Mouse (Mus musculus) embryonic facial prominence, embryonic 12.5 days (tissue): ENCODE data around the gene Tagln. TPM values are rescaled to one million over a fixed set of nuclear protein-coding genes. Genes with fewer than 3 reads are reported as not detected.

Source experiments
- ATAC-seq: fragments of 200-750 bp; cut with Nextera tagmentation; 2 replicates; pipeline ENCODE4 v1.8.0; 2017; ENCODE audit not compliant: insufficient number of reproducible peaks, insufficient read depth, low FRiP score, low TSS enrichment
- H3K27ac ChIP-seq: fragments of 300-500 bp; sonication (generic); 2 replicates; pipeline ENCODE4 v1.5.1; 2016; ENCODE audit warnings: mild to moderate bottlenecking
- H3K27me3 ChIP-seq: fragments of 300-500 bp; sonication (generic); 2 replicates; pipeline ENCODE4 v1.6.1; 2016; ENCODE audit warnings: mild to moderate bottlenecking, moderate library complexity
- H3K36me3 ChIP-seq: fragments of 300-500 bp; sonication (generic); 2 replicates; pipeline ENCODE4 v1.6.1; 2016; ENCODE audit warnings: mild to moderate bottlenecking
- H3K4me1 ChIP-seq: fragments of 300-500 bp; sonication (generic); 2 replicates; pipeline ENCODE4 v1.6.1; 2016
- H3K4me2 ChIP-seq: fragments of 300-500 bp; sonication (generic); replicated peaks from 2 replicates; pipeline ENCODE4 v1.6.1; 2016; ENCODE audit warnings: mild to moderate bottlenecking, moderate library complexity
- H3K4me3 ChIP-seq: fragments of 300-500 bp; sonication (generic); 2 replicates; pipeline ENCODE4 v1.5.1; 2016; ENCODE audit warnings: mild to moderate bottlenecking
- H3K9ac ChIP-seq: fragments of 300-500 bp; sonication (generic); 2 replicates; pipeline ENCODE4 v1.6.1; 2016; ENCODE audit warnings: mild to moderate bottlenecking, moderate library complexity
- H3K9me3 ChIP-seq: fragments of 300-500 bp; sonication (generic); 2 replicates; pipeline ENCODE4 v1.6.1; 2016; ENCODE audit warnings: mild to moderate bottlenecking, moderate library complexity
- WGBS: fragments of 180-500 bp; shearing (Covaris S2); methylation state at CpG from one replicate; pipeline ENCODE4 v1.1.7; 2016; 5-methylcytosine and 5-hydroxymethylcytosine counted together
- polyA plus RNA-seq: library from polyadenylated mRNA; unstranded; fragments of >200 nt; fragmentation: Nextera tagmentation; extraction: Ambion mirVana; gene quantifications from 2 replicates; pipeline ENCODE4 v1.2.1, GENCODE M21; 2016

The Tagln gene
- 14.1 and 16.4 TPM in 2 replicates for polyA plus RNA-seq

DNA sequence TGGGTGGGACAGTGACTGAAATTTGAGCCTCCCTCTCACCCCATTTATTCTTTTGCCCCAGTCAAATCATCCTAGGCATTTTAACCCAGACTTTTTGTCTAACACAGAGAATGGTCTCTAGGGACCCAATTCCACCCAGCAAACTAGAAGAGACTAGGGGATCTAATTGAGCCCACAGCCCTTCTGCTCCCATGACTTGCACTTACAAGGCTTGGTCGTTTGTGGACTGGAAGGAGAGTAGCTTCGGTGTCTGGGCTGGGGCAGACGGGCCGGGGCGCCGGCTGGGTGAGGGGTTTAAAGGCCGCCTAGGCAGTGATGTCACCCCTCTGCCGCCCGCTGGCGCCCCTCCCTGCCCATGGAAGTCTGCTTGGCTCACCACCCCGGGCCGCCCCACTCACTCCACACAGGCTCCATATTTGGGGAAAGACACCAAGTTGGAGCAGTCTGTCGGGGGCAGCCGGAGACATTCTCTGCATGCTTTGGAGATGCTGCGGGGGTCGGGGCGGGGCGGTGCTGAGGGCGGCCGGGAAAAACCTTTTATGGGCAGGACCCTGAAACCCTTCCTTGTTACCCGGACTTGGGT lies at the start of gene Tagln:
Gene Tagln, minus strand, starts transcription at position 431 of the 583 bp plus-strand sequence.
- H3K36me3 ChIP-seq: peaks cover 39% of the 10 kb centered on the region
- H3K4me3 ChIP-seq: peak within 1 kb of the TSS; percentile 20
- no peaks in the 10 kb centered on the region for H3K9me3 ChIP-seq
- H3K27ac ChIP-seq: no peak within 1 kb of the TSS
- H3K9ac ChIP-seq: peak within 1 kb of the TSS; percentile 21; the same call in 1 of the 2 replicates
- peak within 1 kb of the TSS; percentile 48 for H3K4me2 ChIP-seq
- peaks cover 16% of the 10 kb centered on the region; the same call in 1 of the 2 replicates for H3K4me1 ChIP-seq
- 11% methylated on average over 21 of the region's 21 CpGs for WGBS
- H3K27me3 ChIP-seq: no peaks in the 10 kb centered on the region; the same call in 1 of the 2 replicates
- no peak for ATAC-seq

DNA sequence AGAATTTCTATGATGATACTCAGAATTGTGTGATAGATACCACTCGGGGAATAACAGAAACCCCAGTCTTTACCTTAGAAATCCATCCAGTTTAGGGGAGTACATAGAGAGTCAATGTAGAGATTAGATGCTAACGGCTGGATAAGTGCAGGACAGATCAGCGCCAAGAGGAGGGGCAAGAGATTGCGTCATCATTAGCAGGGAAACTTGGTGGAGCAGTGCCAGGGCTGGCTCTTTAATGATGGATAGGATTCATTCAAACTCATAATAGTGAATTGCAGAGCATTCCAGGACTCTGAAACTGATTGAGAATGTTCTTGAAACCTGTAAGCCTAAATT lies 49.3 kb upstream of the Tagln start:
- peak overlapping the region; percentile 89 for H3K4me2 ChIP-seq
- H3K9ac ChIP-seq: peak overlapping the region; percentile 99
- H3K36me3 ChIP-seq: no peaks in the 10 kb centered on the region
- peaks cover 19% of the 10 kb centered on the region for H3K4me1 ChIP-seq
- H3K27ac ChIP-seq: peak overlapping the region; percentile 96
- WGBS: 0% methylated on average over 4 of the region's 4 CpGs
- H3K9me3 ChIP-seq: no peaks in the 10 kb centered on the region
- no peaks in the 10 kb centered on the region for H3K27me3 ChIP-seq
- ATAC-seq: no peak
- H3K4me3 ChIP-seq: peak overlapping the region; percentile 98

DNA sequence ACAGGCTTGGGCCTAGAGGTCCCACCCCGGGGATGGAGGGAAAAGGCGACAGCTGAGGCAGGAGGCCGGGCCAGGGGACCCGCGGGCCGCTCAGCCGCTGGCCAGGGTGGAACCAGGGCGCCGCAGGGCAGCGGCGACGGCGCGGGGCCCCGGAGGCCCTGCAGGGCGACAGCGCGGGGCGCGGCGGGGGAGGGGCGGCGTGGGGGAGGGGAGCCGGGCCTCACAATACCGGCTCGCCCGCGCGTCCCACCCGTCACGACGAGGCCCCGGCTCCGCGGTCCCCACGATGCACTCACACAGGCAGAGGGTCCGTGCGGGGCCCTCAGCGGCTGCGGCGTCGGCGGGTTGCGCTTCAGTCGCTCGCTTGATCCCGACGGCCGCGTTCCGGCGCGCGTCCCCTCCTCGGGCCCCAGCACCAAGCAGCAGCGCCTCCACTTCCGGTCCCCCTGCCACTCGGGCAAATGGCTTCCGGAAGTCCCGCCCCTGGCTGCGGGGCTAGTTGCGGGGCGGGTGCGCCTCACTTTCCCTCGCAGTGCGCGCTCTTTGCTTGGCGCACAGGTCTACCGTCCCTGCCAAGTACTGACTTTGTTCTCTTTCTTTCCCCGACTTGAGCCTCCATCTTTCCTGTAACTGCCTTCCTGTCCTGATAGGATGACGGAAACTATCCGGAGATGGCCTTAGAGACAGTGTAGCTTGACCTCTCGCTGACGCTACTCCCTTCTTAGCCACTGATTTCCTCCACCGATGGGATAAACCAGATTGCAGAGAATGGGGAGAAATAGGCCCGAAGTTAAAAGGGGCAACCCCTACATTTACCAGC lies 48.8 kb upstream of the Tagln start:
- H3K36me3 ChIP-seq: no peaks in the 10 kb centered on the region
- under 1% methylated on average over 74 of the region's 76 CpGs for WGBS
- peak; percentile 87 for ATAC-seq

DNA sequence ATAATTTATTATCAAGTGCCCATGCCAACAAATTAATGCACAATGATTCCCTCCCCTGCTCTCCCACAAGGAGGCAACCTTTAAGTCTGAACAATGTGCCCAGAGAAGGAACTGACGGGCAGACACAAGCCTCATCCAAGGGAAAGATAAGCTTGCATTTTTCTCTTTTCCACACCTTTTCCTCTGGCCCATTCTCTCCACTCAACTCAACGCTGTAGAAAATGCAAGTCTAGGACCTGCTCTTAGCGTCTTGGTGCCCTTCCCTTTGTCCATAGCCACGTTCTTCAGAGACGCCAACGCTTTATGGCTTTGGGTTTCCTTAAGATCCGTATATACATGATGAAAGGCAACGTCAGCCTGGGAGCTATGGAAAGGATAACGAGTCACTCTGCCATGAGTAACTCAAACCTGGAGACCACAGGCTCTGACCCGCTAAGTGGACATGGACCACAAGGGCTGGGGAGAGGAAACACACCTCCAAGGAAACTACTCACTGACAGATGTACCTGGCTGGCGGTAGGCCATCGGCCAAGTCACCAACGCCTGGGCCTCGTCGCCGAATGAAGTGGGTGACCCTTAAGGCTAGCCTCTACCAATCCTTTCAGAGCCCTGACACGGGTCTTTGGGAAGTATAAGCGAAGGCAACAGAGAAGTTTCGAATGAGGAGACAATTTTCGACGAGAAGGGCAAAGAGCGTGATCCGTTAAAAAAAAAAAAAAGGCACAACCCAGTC lies 48.0 kb upstream of the Tagln start:
- peak overlapping the region; percentile 99 for H3K9ac ChIP-seq
- ATAC-seq: no peak
- no peaks in the 10 kb centered on the region for H3K27me3 ChIP-seq
- peak overlapping the region; percentile 96 for H3K27ac ChIP-seq
- peaks cover 19% of the 10 kb centered on the region for H3K4me1 ChIP-seq
- no peaks in the 10 kb centered on the region for H3K36me3 ChIP-seq
- no peaks in the 10 kb centered on the region for H3K9me3 ChIP-seq
- H3K4me3 ChIP-seq: peak overlapping the region; percentile 98
- 2% methylated on average over 23 of the region's 23 CpGs for WGBS
- H3K4me2 ChIP-seq: peak overlapping the region; percentile 89

More for the DNA sequence above, 48.8 kb upstream of the Tagln start:
- no peaks in the 10 kb centered on the region for H3K9me3 ChIP-seq
- peak overlapping the region; percentile 98 for H3K4me3 ChIP-seq
- peak overlapping the region; percentile 99 for H3K9ac ChIP-seq
- peaks cover 19% of the 10 kb centered on the region for H3K4me1 ChIP-seq
- peak overlapping the region; percentile 89 for H3K4me2 ChIP-seq
- H3K27me3 ChIP-seq: no peaks in the 10 kb centered on the region
- peak overlapping the region; percentile 96 for H3K27ac ChIP-seq

DNA sequence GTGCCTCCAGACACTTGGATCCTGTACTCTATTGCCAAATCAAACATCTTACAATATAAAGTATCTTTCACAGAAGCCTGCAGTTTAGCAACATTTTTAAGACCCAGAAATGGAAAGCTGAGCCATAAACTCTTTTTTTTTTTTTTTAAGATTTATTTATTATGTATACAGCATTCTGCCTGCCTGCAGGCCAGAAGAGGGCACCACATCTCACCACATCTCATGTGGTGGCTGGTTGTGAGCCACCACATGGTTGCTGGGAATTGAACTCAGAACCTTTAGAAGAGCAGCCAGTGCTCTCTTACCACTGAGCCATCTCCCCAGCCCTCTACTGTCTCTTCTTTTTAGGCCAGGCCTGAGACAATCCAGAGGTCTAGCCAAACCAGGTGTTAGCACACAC lies 45.5 kb upstream of the Tagln start:
- Histone ChIP-seq H3K9ac (no peak overlapping the region), H3K4me1 (peaks cover 19% of the 10 kb centered on the region), H3K36me3 (peaks cover 4% of the 10 kb centered on the region; the same call in 1 of the 2 replicates), H3K9me3 (no peaks in the 10 kb centered on the region), H3K27me3 (no peaks in the 10 kb centered on the region), H3K4me2 (no peak overlapping the region), H3K4me3 (no peak overlapping the region), H3K27ac (no peak overlapping the region)
- no peak for ATAC-seq

DNA sequence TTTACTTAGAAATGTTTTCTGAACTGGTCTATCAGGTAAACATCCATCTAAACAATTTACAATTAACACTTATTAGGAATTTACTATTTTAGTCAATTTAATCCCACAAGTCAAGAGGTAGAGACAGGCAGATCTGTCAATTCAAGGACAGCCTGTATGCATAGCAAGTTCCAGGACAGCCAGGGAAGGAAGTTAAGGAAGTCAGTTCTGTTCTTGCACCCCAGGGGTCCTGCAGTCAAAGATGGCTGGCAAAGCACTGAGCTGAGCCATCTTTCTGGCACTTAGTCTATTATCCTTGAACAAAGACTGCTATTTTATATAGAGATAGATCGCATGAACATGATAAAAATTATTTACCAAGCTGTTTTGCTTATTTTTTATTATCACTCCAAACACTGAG lies 44.8 kb upstream of the Tagln start:
- Histone ChIP-seq H3K27ac (no peak overlapping the region), H3K9ac (no peak overlapping the region), H3K36me3 (peaks cover 6% of the 10 kb centered on the region), H3K4me1 (peaks cover 19% of the 10 kb centered on the region), H3K9me3 (no peaks in the 10 kb centered on the region), H3K4me2 (no peak overlapping the region), H3K27me3 (no peaks in the 10 kb centered on the region), H3K4me3 (no peak overlapping the region)
- no peak for ATAC-seq
- 94% methylated on average over 1 of the region's 1 CpGs for WGBS

DNA sequence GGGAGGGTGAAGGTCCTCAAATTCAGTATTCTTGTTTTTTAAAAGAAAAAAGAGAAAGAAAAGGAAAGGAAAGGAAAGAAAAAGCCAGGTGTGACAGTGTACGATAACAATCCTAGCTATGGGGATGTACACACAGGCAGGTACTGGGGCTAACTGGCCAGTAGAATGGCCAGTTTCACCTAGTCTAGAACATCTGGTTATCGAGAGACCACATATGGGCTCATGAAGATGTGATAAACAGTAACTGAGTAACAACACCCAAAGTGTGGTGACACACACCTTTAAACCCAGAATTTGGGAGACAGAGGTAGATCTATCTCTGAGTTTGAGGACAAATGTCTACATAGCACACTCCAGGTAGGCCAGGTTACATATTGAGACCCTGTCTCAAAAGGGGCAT lies 43.9 kb upstream of the Tagln start:
- ATAC-seq: no peak
- no peak overlapping the region for H3K4me3 ChIP-seq
- H3K4me2 ChIP-seq: no peak overlapping the region
- peaks cover 19% of the 10 kb centered on the region for H3K4me1 ChIP-seq
- no peak overlapping the region for H3K27ac ChIP-seq
- no peak overlapping the region for H3K9ac ChIP-seq
- no peaks in the 10 kb centered on the region for H3K27me3 ChIP-seq
- H3K36me3 ChIP-seq: peaks cover 12% of the 10 kb centered on the region
- no peaks in the 10 kb centered on the region for H3K9me3 ChIP-seq
- 95% methylated on average over 2 of the region's 2 CpGs for WGBS

DNA sequence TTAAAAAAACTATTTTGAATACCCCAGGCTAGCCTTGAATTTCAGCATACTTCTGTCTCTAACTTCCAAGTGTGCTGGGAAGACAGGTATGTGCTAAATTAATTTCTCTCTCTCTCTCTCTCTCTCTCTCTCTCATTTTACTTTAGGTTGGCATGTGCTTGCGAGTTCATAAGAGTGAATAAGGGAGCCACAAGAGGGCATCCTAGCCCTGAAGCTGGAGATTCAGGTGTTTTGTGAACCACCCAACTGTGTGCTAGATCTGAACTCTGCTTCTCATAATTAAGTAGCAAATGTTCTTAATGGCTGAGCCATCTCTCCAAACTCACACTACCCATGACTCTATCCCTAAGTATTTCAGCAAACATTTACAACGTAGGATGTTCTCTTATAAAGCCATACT lies 41.0 kb upstream of the Tagln start:
- Histone ChIP-seq H3K36me3 (peaks cover 38% of the 10 kb centered on the region), H3K4me1 (peaks cover 7% of the 10 kb centered on the region; the same call in 1 of the 2 replicates)
- no peak for ATAC-seq

DNA sequence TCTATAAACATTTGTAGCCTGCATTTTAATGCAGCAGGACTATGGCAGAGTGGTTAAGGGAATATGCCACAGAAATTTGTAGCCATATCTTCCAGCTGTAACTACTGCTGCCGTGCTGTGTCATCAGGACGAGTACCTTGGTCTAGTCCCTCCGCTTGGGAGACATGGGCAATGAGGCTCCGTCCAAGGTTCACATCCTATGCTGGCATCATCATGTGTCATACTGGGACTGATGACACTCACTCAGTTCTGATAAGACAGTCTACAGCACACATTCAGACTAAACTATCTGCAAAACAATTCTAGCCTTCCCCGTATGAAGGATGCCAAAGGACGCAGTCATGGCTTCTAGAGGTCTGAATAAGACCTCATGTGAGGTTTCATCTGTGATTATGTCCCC lies 27.7 kb upstream of the Tagln start:
- 93% methylated on average over 6 of the region's 6 CpGs for WGBS
- Histone ChIP-seq H3K9me3 (no peaks in the 10 kb centered on the region), H3K36me3 (peaks cover 58% of the 10 kb centered on the region), H3K4me3 (no peak overlapping the region), H3K27ac (no peak overlapping the region), H3K4me1 (0 out of 2 replicates have a peak, but pooled peaks cover 3% of the 10 kb centered on the region), H3K9ac (no peak overlapping the region), H3K27me3 (no peaks in the 10 kb centered on the region), H3K4me2 (no peak overlapping the region)
- ATAC-seq: no peak

More for the DNA sequence above, 41.0 kb upstream of the Tagln start:
- Histone ChIP-seq H3K4me3 (no peak overlapping the region), H3K27me3 (no peaks in the 10 kb centered on the region), H3K9ac (no peak overlapping the region), H3K27ac (no peak overlapping the region), H3K9me3 (no peaks in the 10 kb centered on the region), H3K4me2 (no peak overlapping the region)
- 87% methylated on average over 2 of the region's 2 CpGs for WGBS

DNA sequence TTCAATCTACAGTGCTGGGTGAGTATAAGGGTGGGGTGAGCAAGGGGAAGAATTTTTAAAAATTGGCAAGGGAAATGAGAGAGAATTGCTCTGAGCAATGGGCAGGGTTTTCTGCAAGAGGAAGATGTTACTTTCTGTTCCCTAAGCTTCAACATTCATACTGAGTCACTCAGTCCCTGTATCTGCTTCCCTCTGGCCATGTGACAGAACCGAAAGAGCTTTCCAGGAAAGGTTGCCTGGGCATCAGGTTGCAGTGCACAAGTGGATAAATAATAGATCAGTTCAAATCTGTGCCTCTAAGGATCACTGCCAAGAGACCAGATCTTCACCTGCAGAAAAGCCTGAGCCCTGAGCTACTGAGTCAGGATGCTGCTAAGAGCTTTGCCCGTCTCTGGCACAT lies 26.0 kb upstream of the Tagln start:
- no peak overlapping the region for H3K9ac ChIP-seq
- H3K9me3 ChIP-seq: no peaks in the 10 kb centered on the region
- ATAC-seq: no peak
- WGBS: 78% methylated on average over 2 of the region's 2 CpGs
- H3K4me2 ChIP-seq: no peak overlapping the region
- peaks cover 45% of the 10 kb centered on the region for H3K36me3 ChIP-seq
- no peaks in the 10 kb centered on the region for H3K27me3 ChIP-seq
- H3K4me3 ChIP-seq: no peak overlapping the region
- 0 out of 2 replicates have a peak, but pooled peaks cover 3% of the 10 kb centered on the region for H3K4me1 ChIP-seq
- H3K27ac ChIP-seq: no peak overlapping the region

DNA sequence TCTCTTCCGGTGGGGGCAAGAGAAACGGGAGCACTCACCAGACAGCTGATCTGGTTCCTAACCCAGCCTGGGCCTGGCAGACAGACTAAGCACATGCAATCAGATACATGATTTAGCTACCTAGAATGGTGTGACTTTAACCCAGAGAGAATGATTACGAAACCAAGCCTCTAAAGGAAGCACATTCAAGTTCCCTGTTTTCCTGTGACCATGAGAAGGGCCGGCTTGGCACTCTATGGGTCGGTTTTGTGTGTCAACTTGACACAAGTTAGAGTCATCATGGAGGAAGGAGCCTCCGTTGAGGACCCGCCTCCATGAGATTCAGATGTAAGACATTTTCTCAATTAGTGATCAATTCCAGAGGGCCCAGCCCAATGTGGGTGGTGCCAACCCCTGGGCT lies 23.8 kb upstream of the Tagln start:
- H3K4me2 ChIP-seq: no peak overlapping the region
- no peaks in the 10 kb centered on the region for H3K27me3 ChIP-seq
- 77% methylated on average over 7 of the region's 7 CpGs for WGBS
- no peak overlapping the region for H3K4me3 ChIP-seq
- H3K9me3 ChIP-seq: no peaks in the 10 kb centered on the region
- H3K36me3 ChIP-seq: peaks cover 27% of the 10 kb centered on the region
- no peak overlapping the region for H3K9ac ChIP-seq
- no peak for ATAC-seq
- peaks cover 14% of the 10 kb centered on the region for H3K4me1 ChIP-seq
- H3K27ac ChIP-seq: no peak overlapping the region
